Mouse (Mus musculus) layer of hippocampus, adult 2 months (tissue): ENCODE results near the gene Gbx1. TPM values are rescaled to one million over a fixed set of nuclear protein-coding genes. Genes with fewer than 3 reads are reported as not detected.

Experiments
- DNase-seq, 2 experiments: peaks; one replicate each; pipeline ENCODE4 v3.0.0; 2022; ENCODE audit warnings: low spot score in 2 of 2
- H3K27ac ChIP-seq: fragments of 200-600 bp; 2 replicates; pipeline ENCODE4 v1.8.1; 2022
- H3K4me3 ChIP-seq: fragments of 200-600 bp; 2 replicates; pipeline ENCODE4 v1.8.1; 2022; ENCODE audit warnings: mild to moderate bottlenecking
- CTCF ChIP-seq: fragments of 200-600 bp; conservative IDR thresholded peaks from 2 replicates; pipeline ENCODE4 v1.8.1; 2022; ENCODE audit warnings: antibody characterized with exemption, mild to moderate bottlenecking, moderate library complexity
- total RNA-seq, 2 experiments: library from RNA; stranded (reverse); gene quantifications; 2 replicates each; pipeline ENCODE4 v1.2.3; 2021

Gene Gbx1
- total RNA-seq, 2 experiments from 2014 or later = 0.10 TPM; not detected in 1

GRCm38 (mm10) chr5:24508406-24508805 is 18.6 kb downstream of the Gbx1 start:
- DNase-seq = no peak
- H3K4me3 ChIP-seq = no peak overlapping the region
- TF ChIP-seq CTCF = peak; percentile 45
- H3K27ac ChIP-seq = no peak overlapping the region

GRCm38 (mm10) chr5:24505513-24505912 is 21.5 kb downstream of the Gbx1 start:
- Histone ChIP-seq H3K27ac (no peak overlapping the region), H3K4me3 (no peak overlapping the region)
- no peak for DNase-seq
- no peak for TF ChIP-seq CTCF

- DNase-seq = no peak
- no peak for TF ChIP-seq CTCF
- no peak overlapping the region for H3K27ac ChIP-seq
- H3K4me3 ChIP-seq = no peak overlapping the region
Measured at GRCm38 (mm10) chr5:24502786-24503185, 24.2 kb downstream of the Gbx1 start.

- H3K4me3 ChIP-seq = no peak overlapping the region
- no peak overlapping the region for H3K27ac ChIP-seq
- no peak for DNase-seq
- TF ChIP-seq CTCF = no peak
Measured at GRCm38 (mm10) chr5:24500851-24501250, 26.2 kb downstream of the Gbx1 start.

GRCm38 (mm10) chr5:24499113-24499512 is 27.9 kb downstream of the Gbx1 start:
- Histone ChIP-seq H3K27ac (no peak overlapping the region), H3K4me3 (no peak overlapping the region)
- DNase-seq = peak in 1 of 2 experiments; percentile 9
- no peak for TF ChIP-seq CTCF

- TF ChIP-seq CTCF = no peak
- Histone ChIP-seq H3K4me3 (no peak overlapping the region), H3K27ac (no peak overlapping the region)
- no peak for DNase-seq
Measured at GRCm38 (mm10) chr5:24497526-24497925, 29.5 kb downstream of the Gbx1 start.

GRCm38 (mm10) chr5:24496756-24497155 is 30.2 kb downstream of the Gbx1 start:
- no peak overlapping the region for H3K27ac ChIP-seq
- DNase-seq = no peak
- no peak for TF ChIP-seq CTCF
- H3K4me3 ChIP-seq = no peak overlapping the region

- Histone ChIP-seq H3K27ac (no peak overlapping the region), H3K4me3 (no peak overlapping the region)
- no peak for TF ChIP-seq CTCF
- DNase-seq = no peak
Measured at GRCm38 (mm10) chr5:24495019-24495418, 32.0 kb downstream of the Gbx1 start.

GRCm38 (mm10) chr5:24492546-24493285 is 34.3 kb downstream of the Gbx1 start:
- no peak for DNase-seq
- TF ChIP-seq CTCF = no peak
- Histone ChIP-seq H3K27ac (no peak overlapping the region), H3K4me3 (no peak overlapping the region)

GRCm38 (mm10) chr5:24490413-24490920 is 36.5 kb downstream of the Gbx1 start:
- DNase-seq = no peak
- Histone ChIP-seq H3K4me3 (no peak overlapping the region), H3K27ac (no peak overlapping the region)
- TF ChIP-seq CTCF = no peak

- Histone ChIP-seq H3K27ac (peak overlapping the region; percentile 70), H3K4me3 (no peak overlapping the region)
- no peak for TF ChIP-seq CTCF
- no peak for DNase-seq
Measured at GRCm38 (mm10) chr5:24486738-24487137, 40.3 kb downstream of the Gbx1 start.

- Histone ChIP-seq H3K27ac (peak overlapping the region; percentile 70), H3K4me3 (no peak overlapping the region)
- peak; percentile 88 to 93 for DNase-seq
- TF ChIP-seq CTCF = peak; percentile 96
Measured at GRCm38 (mm10) chr5:24486097-24486496, 40.9 kb downstream of the Gbx1 start.

GRCm38 (mm10) chr5:24484963-24485362 is 42.0 kb downstream of the Gbx1 start:
- peak overlapping the region; percentile 64; the same call in 1 of the 2 replicates for H3K27ac ChIP-seq
- TF ChIP-seq CTCF = no peak
- peak overlapping the region; percentile 8; the same call in 1 of the 2 replicates for H3K4me3 ChIP-seq
- peak in 1 of 2 experiments; percentile 37 for DNase-seq

- no peak overlapping the region for H3K27ac ChIP-seq
- peak; percentile 58 to 68 for DNase-seq
- no peak overlapping the region for H3K4me3 ChIP-seq
- peak; percentile 79 for TF ChIP-seq CTCF
Measured at GRCm38 (mm10) chr5:24483326-24483725, 43.7 kb downstream of the Gbx1 start.
